Mouse (Mus musculus) cerebral cortex, adult 2 months (tissue): ENCODE data around the gene Slc35d2.

Experiments
- WGBS: fragments of 180-500 bp; shearing (Covaris S2); methylation state at CpG from one replicate; pipeline ENCODE4 v1.1.7; 2018; 5-methylcytosine and 5-hydroxymethylcytosine counted together

Slc35d2 gene

GRCm38 (mm10) chr13:64108381-64108850, 20.8 kb downstream of the Slc35d2 start:
- 59% methylated on average over 5 of the region's 5 CpGs for WGBS

- WGBS = 58% methylated on average over 8 of the region's 8 CpGs
These were observed 21.6 kb downstream of the Slc35d2 start for GRCm38 (mm10) chr13:64107535-64107934.

- WGBS = 74% methylated on average over 3 of the region's 3 CpGs
These were observed 22.1 kb downstream of the Slc35d2 start for GRCm38 (mm10) chr13:64107105-64107504.

- WGBS = 92% methylated on average over 3 of the region's 3 CpGs
These were observed 23.5 kb downstream of the Slc35d2 start for GRCm38 (mm10) chr13:64105690-64106089.

- 68% methylated on average over 3 of the region's 3 CpGs for WGBS
These were observed 29.0 kb downstream of the Slc35d2 start for GRCm38 (mm10) chr13:64100186-64100585.

- 83% methylated on average over 9 of the region's 9 CpGs for WGBS
These were observed 30.2 kb downstream of the Slc35d2 start for GRCm38 (mm10) chr13:64098992-64099391.

GRCm38 (mm10) chr13:64093341-64093740, 35.8 kb downstream of the Slc35d2 start:
- WGBS = 2% methylated on average over 1 of the region's 1 CpGs

GRCm38 (mm10) chr13:64092752-64093151, 36.4 kb downstream of the Slc35d2 start:
- 72% methylated on average over 6 of the region's 6 CpGs for WGBS

- WGBS = 84% methylated on average over 3 of the region's 3 CpGs
These were observed 37.0 kb downstream of the Slc35d2 start for GRCm38 (mm10) chr13:64092141-64092540.

- 74% methylated on average over 7 of the region's 7 CpGs for WGBS
These were observed 38.2 kb downstream of the Slc35d2 start for GRCm38 (mm10) chr13:64091006-64091405.

GRCm38 (mm10) chr13:64090278-64090677, 38.9 kb downstream of the Slc35d2 start:
- WGBS = 84% methylated on average over 5 of the region's 5 CpGs

- 83% methylated on average over 4 of the region's 4 CpGs for WGBS
These were observed 40.0 kb downstream of the Slc35d2 start, which contains the start of gene Hsd17b3 for GRCm38 (mm10) chr13:64089130-64089529. Hsd17b3 (minus strand) TSS chr13:64089230.

- WGBS = 67% methylated on average over 7 of the region's 7 CpGs
These were observed 41.1 kb downstream of the Slc35d2 start for GRCm38 (mm10) chr13:64088057-64088456.

GRCm38 (mm10) chr13:64086036-64086435, 43.1 kb downstream of the Slc35d2 start:
- WGBS = 77% methylated on average over 5 of the region's 5 CpGs

GRCm38 (mm10) chr13:64083331-64083730, 45.8 kb downstream of the Slc35d2 start:
- 93% methylated on average over 3 of the region's 3 CpGs for WGBS

GRCm38 (mm10) chr13:64081012-64081919, 47.9 kb downstream of the Slc35d2 start:
- 46% methylated on average over 16 of the region's 16 CpGs for WGBS

- 89% methylated on average over 5 of the region's 5 CpGs for WGBS
These were observed 51.6 kb downstream of the Slc35d2 start for GRCm38 (mm10) chr13:64077591-64077990.

- 87% methylated on average over 4 of the region's 4 CpGs for WGBS
These were observed 53.1 kb downstream of the Slc35d2 start for GRCm38 (mm10) chr13:64076074-64076473.

- 67% methylated on average over 3 of the region's 3 CpGs for whole genome bisulfite sequencing
These were observed 62.5 kb downstream of the Slc35d2 start for GRCm38 (mm10) chr13:64066653-64067052.

- 88% methylated on average over 5 of the region's 5 CpGs for WGBS
These were observed 68.1 kb downstream of the Slc35d2 start for GRCm38 (mm10) chr13:64060935-64061506.

GRCm38 (mm10) chr13:64053959-64054358, 75.2 kb downstream of the Slc35d2 start:
- WGBS = 57% methylated on average over 1 of the region's 1 CpGs

- 93% methylated on average over 2 of the region's 2 CpGs for whole genome bisulfite sequencing
These were observed 76.9 kb downstream of the Slc35d2 start for GRCm38 (mm10) chr13:64052281-64052680.

- WGBS = 74% methylated on average over 4 of the region's 4 CpGs
These were observed 78.3 kb downstream of the Slc35d2 start for GRCm38 (mm10) chr13:64050895-64051294.
